8 mouse cellular contexts compared by ENCODE assay signal in genomic region chr5:114567075-114567517, GRCm38 (mm10). TPM values are rescaled to one million over a fixed set of nuclear protein-coding genes. Genes with fewer than 3 reads are reported as not detected.
A peak's percentile ranks its signal among the peaks of the same experiment; 100 is the strongest.
DNase-seq lines count a peak whose midpoint lies in the region; TF ChIP-seq lines count a peak whose summit lies in the region.

No protein-coding gene starts in this region.

- peak; percentile 78 for DNase-seq in adipocyte (ENCODE audit: low spot score)
- peak; percentile 98 for DNase-seq in gastrocnemius, postnatal 14 days
- peak; percentile 90 for DNase-seq in induced T-regulatory cell, adult 2 months (ENCODE audit: low read depth)
- peak; percentile 80 to 93 for DNase-seq in left cerebral cortex, adult 8-10 months (ENCODE audit: low spot score in 2 of 2)
- DNase-seq in right cerebral cortex, adult 2 months (ENCODE audit: low spot score in 2 of 2) = peak; percentile 92
- DNase-seq in urinary bladder, postnatal 10 days (ENCODE audit: low spot score) = peak; percentile 84

- intact Hi-C loops in gastrocnemius, postnatal 14 days (cut with DNase I; ENCODE audit: low total_unique reads) = loop anchor here (5.0 kb wide), 1 partner anchor 105 kb away; no protein-coding TSS in a partner anchor

- no peaks in the 10 kb centered on the region for H3K36me3 ChIP-seq in megakaryocyte, embryonic 14.5 days (replicated peaks; ENCODE audit: low read length)

- H3K27ac ChIP-seq in cortical plate, adult 2 months (ENCODE audit: insufficient read depth, low read length) = no peak overlapping the region

- no peak for TF ChIP-seq CTCF in cortical plate, adult 2 months (IDR thresholded peaks at IDR 0.05; ENCODE audit: extremely low read depth, insufficient read depth, low read length)

- TF ChIP-seq POLR2A in cortical plate, adult 2 months (IDR thresholded peaks at IDR 0.05; ENCODE audit: extremely low read depth, insufficient read depth, low read length) = peak; percentile 87

- H3K27me3 ChIP-seq in megakaryocyte, embryonic 14.5 days (replicated peaks) = peaks cover 84% of the 10 kb centered on the region

- peaks cover 7% of the 10 kb centered on the region for H3K4me1 ChIP-seq in cortical plate, adult 2 months (ENCODE audit: control insufficient read depth, insufficient read depth, low read length)
- peaks cover 34% of the 10 kb centered on the region for H3K4me1 ChIP-seq in megakaryocyte, embryonic 14.5 days

- peaks cover 31% of the 10 kb centered on the region for H3K9me3 ChIP-seq in megakaryocyte, embryonic 14.5 days

- peak overlapping the region; percentile 92 for H3K4me3 ChIP-seq in cortical plate, adult 2 months (ENCODE audit: insufficient read depth, low read length)
- H3K4me3 ChIP-seq in megakaryocyte, embryonic 14.5 days (replicated peaks) = peak overlapping the region; percentile 93

RNA-seq across cellular contexts. Expression of gene Fam222a, which starts 0.7 kb away (rescaled TPM):
- polyA plus RNA-seq in cortical plate, adult 2 months (2012; rRNA removed) = 5.2 and 7.3 TPM in 2 replicates
- total RNA-seq in gastrocnemius, postnatal 14 days (2021) = under 1 TPM; 0.49 to 0.96 TPM
- 10 to 100 TPM in 3 of 4 experiments, 1 to 10 TPM in 1; 8.6 to 12.8 (median 11.6) TPM for total RNA-seq in left cerebral cortex, adult 8-10 months (2022)
- polyA plus RNA-seq in megakaryocyte, embryonic 14.5 days (2012; ENCODE audit: insufficient read depth, low replicate concordance) = 0.34 and 9.8 TPM in 2 replicates

Comparison
In these comparisons a context has a peak if more than half of its experiments do, and no peak if none do; other contexts are left out.
1. RNA of gene Fam222a, which starts 0.7 kb away (total RNA-seq): 8.6 to 12.8 TPM in left cerebral cortex, adult 8-10 months; 0.49 to 0.96 TPM in gastrocnemius, postnatal 14 days; every median in the first group is over 4 times any median in the second.
2. Peak in every context shown above with its lines, with median percentiles within 50 percentile points of each other: DNase-seq.